Mouse (Mus musculus) small intestine, adult 2 months (tissue): ENCODE data around the gene Kbtbd2.

Source experiments
- CTCF ChIP-seq: fragments of 200-500 bp; IDR thresholded peaks from 2 replicates; pipeline ENCODE4 v1.5.1; 2012; ENCODE audit warnings: low read depth, mild to moderate bottlenecking, control low read depth, inconsistent platforms, low read length, moderate library complexity, mixed read lengths; ENCODE audit not compliant: insufficient replicate concordance, insufficient read length; ENCODE audit errors: extremely low read depth
- POLR2A ChIP-seq: fragments of 200-500 bp; IDR thresholded peaks from 2 replicates; pipeline ENCODE4 v1.6.1; 2012; ENCODE audit warnings: low read depth, mild to moderate bottlenecking, control low read depth, inconsistent platforms, low read length, moderate library complexity

- no peak for TF ChIP-seq CTCF
- no peak for TF ChIP-seq POLR2A
Observed at GRCm38 (mm10) chr6:56775816-56776215, 21.8 kb downstream of the Kbtbd2 start.
